Mouse (Mus musculus): ENCODE data around the gene Setd1b. TPM values are rescaled to one million over a fixed set of nuclear protein-coding genes. Genes with fewer than 3 reads are reported as not detected.
A peak's percentile ranks its signal among the peaks of the same experiment; 100 is the strongest.

Setd1b gene
- total and polyA plus RNA-seq, 3 experiments, result 0.50 to 9.1 (median 2.3) TPM

GRCm38 (mm10) chr5:123144746-123145590, 3.0 kb downstream of the Setd1b start:
- H3K9me3 ChIP-seq (replicated peaks; ENCODE audit: low read length), result no peaks in the 10 kb centered on the region
- H3K36me3 ChIP-seq (replicated peaks in 1 of 2; ENCODE audit: control insufficient read depth in 1 of 2, insufficient read depth in 1 of 2, low read length in 1 of 2), result peaks cover 31 to 54% of the 10 kb centered on the region in 2 experiments
- H3K4me2 ChIP-seq (ENCODE audit: insufficient read depth, low read depth, poor library complexity, severe bottlenecking), result peak overlapping the region; percentile 98
- peak overlapping the region; percentile 47 to 76 (median 53) for H3K4me3 ChIP-seq (replicated peaks in 1 of 3; ENCODE audit: low read depth in 2 of 3, low read length in 2 of 3, poor library complexity in 1 of 3)
- no peak for DNase-seq (ENCODE audit: extremely low read depth)
- no peak overlapping the region for H3K27ac ChIP-seq (ENCODE audit: insufficient read depth, low read depth)
- in situ Hi-C loops (cut with MboI; ENCODE audit: low pct_ligation_motif_present, low pct_unique_long_range_greater_than_20kb, low sequenced_read_pairs) (no loop called here), dilution Hi-C loops (cut with MboI; ENCODE audit: extremely low pct_ligation_motif_present, extremely low pct_unique_long_range_greater_than_20kb, low sequenced_read_pairs) (no loop called here)
- no peaks in the 10 kb centered on the region for H3K27me3 ChIP-seq (replicated peaks)
- H3K4me1 ChIP-seq (ENCODE audit: control insufficient read depth in 1 of 2, insufficient read depth in 2 of 2), result peaks cover 0 to 46% of the 10 kb centered on the region in 2 experiments; a peak in 2 of 4 replicates
- H3K79me2 ChIP-seq (replicated peaks; ENCODE audit: control insufficient read depth, extremely low read depth, insufficient read depth, poor library complexity, severe bottlenecking), result peaks cover 60% of the 10 kb centered on the region
- peak overlapping the region; percentile 9; the same call in 1 of the 2 replicates for H3K9ac ChIP-seq (ENCODE audit: insufficient read depth, low read depth)
- TF ChIP-seq USF2 (conservative IDR thresholded peaks at IDR 0.05; ENCODE audit: low read depth, low read length) (no peak), MAZ (IDR thresholded peaks at IDR 0.05; ENCODE audit: low read depth, low read length) (0 out of 2 replicates have a peak, but pooled peaks have one; percentile 35), ZMIZ1 (IDR thresholded peaks at IDR 0.05; ENCODE audit: low read depth, low read length) (no peak), RAD21 (IDR thresholded peaks at IDR 0.05; ENCODE audit: low read depth, low read length) (no peak), POLR2A (IDR thresholded peaks at IDR 0.05; ENCODE audit: low read depth, low read length) (no peak), EP300 (IDR thresholded peaks at IDR 0.05; ENCODE audit: low read length) (0 out of 2 replicates have a peak, but pooled peaks have one; percentile 22), MAX (IDR thresholded peaks at IDR 0.05; ENCODE audit: low read length) (no peak), RCOR1 (conservative IDR thresholded peaks at IDR 0.05; ENCODE audit: low read depth, low read length) (no peak), IRF4 (IDR thresholded peaks at IDR 0.05; ENCODE audit: low read depth, low read length) (peak; percentile 56; the same call in 1 of the 2 replicates)

DNA sequence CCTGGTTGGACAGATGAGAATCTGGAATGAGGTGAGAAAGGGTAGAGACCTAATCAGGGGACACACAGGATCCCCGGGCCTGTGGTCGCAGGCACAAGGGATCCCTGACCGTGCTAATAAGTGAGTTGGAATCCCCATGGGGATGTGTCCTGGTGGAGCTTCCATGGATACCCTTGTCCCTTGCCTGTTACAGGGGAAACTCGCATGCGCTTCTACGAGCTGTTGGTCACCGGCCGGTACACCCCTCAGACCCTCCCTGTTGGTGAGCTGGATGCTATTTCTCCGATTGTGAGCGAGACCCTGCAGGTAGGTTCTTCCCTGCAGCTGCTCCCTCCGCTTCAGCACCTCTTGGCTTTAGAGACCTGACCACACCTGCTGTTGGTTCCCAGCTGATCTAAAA, 4.4 kb downstream of the Setd1b start:
- Histone ChIP-seq H3K27me3 (replicated peaks) (no peaks in the 10 kb centered on the region), H3K36me3 (replicated peaks in 1 of 2; ENCODE audit: control insufficient read depth in 1 of 2, insufficient read depth in 1 of 2, low read length in 1 of 2) (peaks cover 31 to 57% of the 10 kb centered on the region in 2 experiments), H3K9ac (ENCODE audit: insufficient read depth, low read depth) (no peak overlapping the region), H3K27ac (ENCODE audit: insufficient read depth, low read depth) (no peak overlapping the region), H3K4me2 (ENCODE audit: insufficient read depth, low read depth, poor library complexity, severe bottlenecking) (no peak overlapping the region), H3K79me2 (replicated peaks; ENCODE audit: control insufficient read depth, extremely low read depth, insufficient read depth, poor library complexity, severe bottlenecking) (peaks cover 59% of the 10 kb centered on the region), H3K4me3 (replicated peaks in 1 of 3; ENCODE audit: low read depth in 2 of 3, low read length in 2 of 3, poor library complexity in 1 of 3) (no peak overlapping the region), H3K9me3 (replicated peaks; ENCODE audit: low read length) (no peaks in the 10 kb centered on the region), H3K4me1 (ENCODE audit: control insufficient read depth in 1 of 2, insufficient read depth in 2 of 2) (peaks cover 0 to 50% of the 10 kb centered on the region in 2 experiments; a peak in 2 of 4 replicates)
- dilution Hi-C loops (cut with MboI; ENCODE audit: extremely low pct_ligation_motif_present, extremely low pct_unique_long_range_greater_than_20kb, low sequenced_read_pairs) (no loop called here), in situ Hi-C loops (cut with MboI; ENCODE audit: low pct_ligation_motif_present, low pct_unique_long_range_greater_than_20kb, low sequenced_read_pairs) (no loop called here)
- TF ChIP-seq SMC3 (IDR thresholded peaks at IDR 0.05; ENCODE audit: low read depth, low read length), result no peak
- TF ChIP-seq TBP (conservative IDR thresholded peaks at IDR 0.05; ENCODE audit: low read depth, low read length), result no peak
- TF ChIP-seq POLR2AphosphoS2 (IDR thresholded peaks at IDR 0.05; ENCODE audit: low read depth, low read length), result no peak
- no peak for TF ChIP-seq RAD21 (IDR thresholded peaks at IDR 0.05; ENCODE audit: low read depth, low read length)
- no peak for TF ChIP-seq EP300 (IDR thresholded peaks at IDR 0.05; ENCODE audit: low read length)
- TF ChIP-seq ZKSCAN1 (IDR thresholded peaks at IDR 0.05; ENCODE audit: borderline replicate concordance, low read depth, low read length), result no peak
- no peak for TF ChIP-seq RCOR1 (conservative IDR thresholded peaks at IDR 0.05; ENCODE audit: low read depth, low read length)
- no peak for TF ChIP-seq BHLHE40 (IDR thresholded peaks at IDR 0.05; ENCODE audit: low read depth, low read length)
- no peak for TF ChIP-seq NELFE (IDR thresholded peaks at IDR 0.05; ENCODE audit: low read depth, low read length)
- DNase-seq (ENCODE audit: extremely low read depth), result no peak
